Mouse (Mus musculus): Measurements from ENCODE around the gene Ankrd44. TPM values are rescaled to one million over a fixed set of nuclear protein-coding genes. Genes with fewer than 3 reads are reported as not detected.

Ankrd44 gene
- polyA plus RNA-seq, 1 experiment from 2014 or later: 19.2 TPM

GRCm38 (mm10) chr1:54713231-54714173 lies 212.7 kb downstream of the Ankrd44 start:
- Histone ChIP-seq H3K9me3 (no peaks in the 10 kb centered on the region), H3K4me3 (no peak overlapping the region), H3K27ac (replicated peaks) (no peak overlapping the region), H3K27me3 (replicated peaks; ENCODE audit: low read depth, poor library complexity, severe bottlenecking) (no peaks in the 10 kb centered on the region), H3K4me1 (peaks cover 6% of the 10 kb centered on the region), H3K36me3 (replicated peaks) (peaks cover 5% of the 10 kb centered on the region; the same call in 1 of the 2 replicates)
- DNase-seq (ENCODE audit: low spot score): no peak
- WGBS: 60% methylated on average over 11 of the region's 11 CpGs

- peaks cover 5% of the 10 kb centered on the region; the same call in 1 of the 2 replicates for H3K36me3 ChIP-seq (replicated peaks)
- no peak overlapping the region for H3K4me3 ChIP-seq
- no peaks in the 10 kb centered on the region for H3K9me3 ChIP-seq
- 91% methylated on average over 3 of the region's 3 CpGs for WGBS
- no peak for DNase-seq (ENCODE audit: low spot score)
- H3K27me3 ChIP-seq (replicated peaks; ENCODE audit: low read depth, poor library complexity, severe bottlenecking): no peaks in the 10 kb centered on the region
- H3K27ac ChIP-seq (replicated peaks): no peak overlapping the region
- H3K4me1 ChIP-seq: peaks cover 6% of the 10 kb centered on the region
Measured at GRCm38 (mm10) chr1:54711568-54711967, 214.6 kb downstream of the Ankrd44 start.

GRCm38 (mm10) chr1:54710550-54710949 lies 215.6 kb downstream of the Ankrd44 start:
- Histone ChIP-seq H3K4me3 (no peak overlapping the region), H3K27me3 (replicated peaks; ENCODE audit: low read depth, poor library complexity, severe bottlenecking) (no peaks in the 10 kb centered on the region), H3K27ac (replicated peaks) (no peak overlapping the region), H3K4me1 (peaks cover 6% of the 10 kb centered on the region), H3K36me3 (replicated peaks) (peaks cover 5% of the 10 kb centered on the region; the same call in 1 of the 2 replicates), H3K9me3 (no peaks in the 10 kb centered on the region)
- no peak for DNase-seq (ENCODE audit: low spot score)
- 76% methylated on average over 1 of the region's 1 CpGs for WGBS

GRCm38 (mm10) chr1:54707888-54708565 lies 218.2 kb downstream of the Ankrd44 start:
- H3K4me1 ChIP-seq: peaks cover 9% of the 10 kb centered on the region

GRCm38 (mm10) chr1:54707036-54707887 lies 218.9 kb downstream of the Ankrd44 start:
- Histone ChIP-seq H3K4me3 (no peak overlapping the region), H3K27me3 (replicated peaks; ENCODE audit: low read depth, poor library complexity, severe bottlenecking) (no peaks in the 10 kb centered on the region), H3K27ac (replicated peaks) (no peak overlapping the region), H3K36me3 (replicated peaks) (peaks cover 2% of the 10 kb centered on the region; the same call in 1 of the 2 replicates), H3K9me3 (no peaks in the 10 kb centered on the region), H3K4me1 (peaks cover 13% of the 10 kb centered on the region)
- 77% methylated on average over 10 of the region's 10 CpGs for WGBS
- no peak for DNase-seq (ENCODE audit: low spot score)

More at GRCm38 (mm10) chr1:54707888-54708565, 218.2 kb downstream of the Ankrd44 start:
- H3K27me3 ChIP-seq (replicated peaks; ENCODE audit: low read depth, poor library complexity, severe bottlenecking): no peaks in the 10 kb centered on the region
- 86% methylated on average over 8 of the region's 8 CpGs for WGBS
- H3K4me3 ChIP-seq: no peak overlapping the region
- H3K36me3 ChIP-seq (replicated peaks): peaks cover 5% of the 10 kb centered on the region; the same call in 1 of the 2 replicates
- no peak for DNase-seq (ENCODE audit: low spot score)
- H3K27ac ChIP-seq (replicated peaks): no peak overlapping the region
- no peaks in the 10 kb centered on the region for H3K9me3 ChIP-seq

GRCm38 (mm10) chr1:54706621-54707020 lies 219.6 kb downstream of the Ankrd44 start:
- Histone ChIP-seq H3K36me3 (replicated peaks) (no peaks in the 10 kb centered on the region; the same call in 1 of the 2 replicates), H3K4me1 (peaks cover 13% of the 10 kb centered on the region), H3K27me3 (replicated peaks; ENCODE audit: low read depth, poor library complexity, severe bottlenecking) (no peaks in the 10 kb centered on the region), H3K27ac (replicated peaks) (no peak overlapping the region), H3K9me3 (no peaks in the 10 kb centered on the region), H3K4me3 (no peak overlapping the region)
- no peak for DNase-seq (ENCODE audit: low spot score)
- 28% methylated on average over 3 of the region's 3 CpGs for WGBS

GRCm38 (mm10) chr1:54703466-54703865 lies 222.7 kb downstream of the Ankrd44 start:
- no peak overlapping the region for H3K27ac ChIP-seq (replicated peaks)
- H3K4me3 ChIP-seq: no peak overlapping the region
- peak; percentile 14 for DNase-seq (ENCODE audit: low spot score)
- H3K9me3 ChIP-seq: no peaks in the 10 kb centered on the region
- H3K27me3 ChIP-seq (replicated peaks; ENCODE audit: low read depth, poor library complexity, severe bottlenecking): no peaks in the 10 kb centered on the region
- 31% methylated on average over 1 of the region's 1 CpGs for WGBS
- no peaks in the 10 kb centered on the region for H3K36me3 ChIP-seq (replicated peaks)
- peaks cover 13% of the 10 kb centered on the region for H3K4me1 ChIP-seq

GRCm38 (mm10) chr1:54702918-54703317 lies 223.3 kb downstream of the Ankrd44 start:
- Histone ChIP-seq H3K4me1 (peaks cover 13% of the 10 kb centered on the region), H3K27ac (replicated peaks) (no peak overlapping the region), H3K27me3 (replicated peaks; ENCODE audit: low read depth, poor library complexity, severe bottlenecking) (no peaks in the 10 kb centered on the region), H3K9me3 (no peaks in the 10 kb centered on the region), H3K4me3 (no peak overlapping the region), H3K36me3 (replicated peaks) (no peaks in the 10 kb centered on the region)
- no peak for DNase-seq (ENCODE audit: low spot score)

GRCm38 (mm10) chr1:54695396-54695795 lies 230.8 kb downstream of the Ankrd44 start:
- 96% methylated on average over 3 of the region's 3 CpGs for WGBS
- H3K9me3 ChIP-seq: no peaks in the 10 kb centered on the region
- H3K27ac ChIP-seq (replicated peaks): no peak overlapping the region
- H3K27me3 ChIP-seq (replicated peaks; ENCODE audit: low read depth, poor library complexity, severe bottlenecking): no peaks in the 10 kb centered on the region
- DNase-seq (ENCODE audit: low spot score): no peak
- no peaks in the 10 kb centered on the region; the same call in 1 of the 2 replicates for H3K36me3 ChIP-seq (replicated peaks)
- no peaks in the 10 kb centered on the region for H3K4me1 ChIP-seq
- no peak overlapping the region for H3K4me3 ChIP-seq

GRCm38 (mm10) chr1:54691824-54692223 lies 234.4 kb downstream of the Ankrd44 start:
- no peaks in the 10 kb centered on the region for H3K4me1 ChIP-seq
- H3K27me3 ChIP-seq (replicated peaks; ENCODE audit: low read depth, poor library complexity, severe bottlenecking): no peaks in the 10 kb centered on the region
- DNase-seq (ENCODE audit: low spot score): no peak
- no peak overlapping the region for H3K4me3 ChIP-seq
- no peaks in the 10 kb centered on the region; the same call in 1 of the 2 replicates for H3K36me3 ChIP-seq (replicated peaks)
- H3K9me3 ChIP-seq: no peaks in the 10 kb centered on the region
- H3K27ac ChIP-seq (replicated peaks): no peak overlapping the region

GRCm38 (mm10) chr1:54690291-54690965 lies 235.8 kb downstream of the Ankrd44 start:
- 85% methylated on average over 13 of the region's 13 CpGs for WGBS
- H3K4me1 ChIP-seq: no peaks in the 10 kb centered on the region
- no peaks in the 10 kb centered on the region for H3K36me3 ChIP-seq (replicated peaks)

More at GRCm38 (mm10) chr1:54690291-54690965, 235.8 kb downstream of the Ankrd44 start:
- Histone ChIP-seq H3K27me3 (replicated peaks; ENCODE audit: low read depth, poor library complexity, severe bottlenecking) (no peaks in the 10 kb centered on the region), H3K4me3 (no peak overlapping the region), H3K9me3 (no peaks in the 10 kb centered on the region), H3K27ac (replicated peaks) (no peak overlapping the region)
- DNase-seq (ENCODE audit: low spot score): no peak
